Mouse (Mus musculus): Measurements from ENCODE around the gene Mtfmt. TPM values are rescaled to one million over a fixed set of nuclear protein-coding genes. Genes with fewer than 3 reads are reported as not detected.
A peak's percentile ranks its signal among the peaks of the same experiment; 100 is the strongest.

Mtfmt gene
- polyA plus RNA-seq (2014; fragmentation: Nextera tagmentation; extraction: Ambion mirVana), result 20.2 and 20.3 TPM in 2 replicates

DNA sequence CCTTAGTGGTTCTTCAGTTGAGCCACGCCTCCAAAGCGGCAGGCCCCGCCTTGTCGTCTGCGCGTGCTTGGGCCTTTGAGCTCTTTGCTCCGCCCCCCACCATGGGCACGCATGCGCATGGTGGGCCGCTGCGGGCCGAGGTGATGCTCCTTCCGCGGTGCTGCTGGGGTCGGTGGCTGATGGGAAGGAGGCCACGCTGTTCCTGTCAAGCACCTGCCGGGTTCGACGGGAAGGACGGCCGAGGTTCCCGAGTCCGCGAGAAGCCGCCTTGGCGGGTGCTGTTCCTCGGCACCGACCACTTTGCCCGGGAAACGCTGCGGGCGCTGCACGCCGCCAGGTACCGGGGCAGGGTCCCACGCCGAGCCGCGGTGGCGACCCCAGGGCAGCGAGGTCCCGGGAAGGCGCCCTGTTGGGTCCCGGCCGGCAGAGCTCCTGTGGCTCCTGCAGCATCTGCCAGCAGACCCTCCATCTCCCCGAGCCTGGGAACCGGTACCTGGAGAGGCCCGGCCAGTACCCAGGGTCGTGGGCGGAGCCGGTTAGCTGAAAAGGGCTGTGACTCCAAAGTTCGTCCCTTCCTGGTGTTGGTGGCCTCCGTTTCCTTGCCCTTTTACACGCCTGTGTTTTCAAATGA is at the start of gene Mtfmt:
Mtfmt (plus strand) TSS at position 112 of the 631 bp plus-strand sequence.
- no peak within 1 kb of the TSS for H3K27ac ChIP-seq (ENCODE audit: low read depth, low read length)
- H3K36me3 ChIP-seq (ENCODE audit: control insufficient read depth, insufficient read depth, low read length), result peaks cover 2% of the 10 kb centered on the region; the same call in 1 of the 2 replicates
- H3K4me2 ChIP-seq, result peak within 1 kb of the TSS; percentile 71
- WGBS, result under 1% methylated on average over 54 of the region's 54 CpGs
- peak; percentile 92 for DNase-seq (ENCODE audit: low spot score)
- no peaks in the 10 kb centered on the region for H3K4me1 ChIP-seq (replicated peaks; ENCODE audit: control insufficient read depth, insufficient read depth, low read length)
- peak; percentile 89 for ATAC-seq (replicated peaks; ENCODE audit: low FRiP score)
- peak within 1 kb of the TSS; percentile 95 for H3K4me3 ChIP-seq (ENCODE audit: low read depth, low read length)
- no peaks in the 10 kb centered on the region for H3K9me3 ChIP-seq (ENCODE audit: control insufficient read depth, low read length)
- H3K9ac ChIP-seq (ENCODE audit: low read depth, low read length), result peak within 1 kb of the TSS; percentile 81
- no peaks in the 10 kb centered on the region for H3K27me3 ChIP-seq (replicated peaks; ENCODE audit: control insufficient read depth, insufficient read depth, low read length)

DNA sequence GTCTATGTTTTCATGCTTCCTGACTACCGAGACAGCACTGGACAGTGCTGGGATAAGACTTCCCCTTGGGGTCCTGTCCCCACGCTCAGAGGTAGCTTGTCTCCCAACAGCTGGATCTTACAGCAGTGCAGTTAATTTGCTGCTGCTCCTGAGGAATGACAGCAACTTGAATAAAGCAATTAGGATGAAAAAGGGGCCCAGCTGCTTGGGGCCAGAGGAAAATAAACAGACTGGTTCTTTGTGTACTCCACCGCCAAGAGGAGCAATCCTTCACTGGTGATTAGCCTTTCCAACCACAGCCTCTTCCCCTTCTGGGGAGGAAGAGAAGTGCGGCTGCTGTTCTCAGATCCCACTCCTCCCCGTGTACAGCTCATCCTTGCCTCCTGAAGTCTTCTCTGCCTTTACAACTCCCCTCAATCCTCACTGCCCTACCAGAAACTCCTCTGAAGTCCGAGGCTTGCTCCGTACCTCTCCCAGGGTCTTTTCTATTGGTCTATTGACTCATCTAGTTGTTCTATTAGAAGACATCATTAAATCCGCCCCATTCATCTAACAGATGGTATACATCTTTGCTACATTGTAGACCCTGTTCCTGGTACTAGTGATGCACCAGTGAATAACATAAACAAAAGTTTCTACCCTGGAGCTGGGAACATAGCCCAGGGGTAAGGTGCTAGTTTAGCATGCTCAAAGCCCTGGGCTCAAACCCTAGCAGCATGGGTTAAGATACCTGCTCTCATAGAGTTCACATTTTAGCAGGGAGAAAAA is 49.0 kb upstream of the Mtfmt start:
- ATAC-seq (replicated peaks; ENCODE audit: low FRiP score) (no peak), DNase-seq (ENCODE audit: low spot score) (peak; percentile 38)
- Histone ChIP-seq H3K9ac (ENCODE audit: low read depth, low read length) (no peak overlapping the region), H3K4me1 (replicated peaks; ENCODE audit: control insufficient read depth, insufficient read depth, low read length) (no peaks in the 10 kb centered on the region), H3K9me3 (ENCODE audit: control insufficient read depth, low read length) (no peaks in the 10 kb centered on the region), H3K4me2 (no peak overlapping the region), H3K36me3 (ENCODE audit: control insufficient read depth, insufficient read depth, low read length) (no peaks in the 10 kb centered on the region), H3K27me3 (replicated peaks; ENCODE audit: control insufficient read depth, insufficient read depth, low read length) (peaks cover 31% of the 10 kb centered on the region), H3K4me3 (ENCODE audit: low read depth, low read length) (no peak overlapping the region), H3K27ac (ENCODE audit: low read depth, low read length) (no peak overlapping the region)
- 33% methylated on average over 8 of the region's 8 CpGs for WGBS

DNA sequence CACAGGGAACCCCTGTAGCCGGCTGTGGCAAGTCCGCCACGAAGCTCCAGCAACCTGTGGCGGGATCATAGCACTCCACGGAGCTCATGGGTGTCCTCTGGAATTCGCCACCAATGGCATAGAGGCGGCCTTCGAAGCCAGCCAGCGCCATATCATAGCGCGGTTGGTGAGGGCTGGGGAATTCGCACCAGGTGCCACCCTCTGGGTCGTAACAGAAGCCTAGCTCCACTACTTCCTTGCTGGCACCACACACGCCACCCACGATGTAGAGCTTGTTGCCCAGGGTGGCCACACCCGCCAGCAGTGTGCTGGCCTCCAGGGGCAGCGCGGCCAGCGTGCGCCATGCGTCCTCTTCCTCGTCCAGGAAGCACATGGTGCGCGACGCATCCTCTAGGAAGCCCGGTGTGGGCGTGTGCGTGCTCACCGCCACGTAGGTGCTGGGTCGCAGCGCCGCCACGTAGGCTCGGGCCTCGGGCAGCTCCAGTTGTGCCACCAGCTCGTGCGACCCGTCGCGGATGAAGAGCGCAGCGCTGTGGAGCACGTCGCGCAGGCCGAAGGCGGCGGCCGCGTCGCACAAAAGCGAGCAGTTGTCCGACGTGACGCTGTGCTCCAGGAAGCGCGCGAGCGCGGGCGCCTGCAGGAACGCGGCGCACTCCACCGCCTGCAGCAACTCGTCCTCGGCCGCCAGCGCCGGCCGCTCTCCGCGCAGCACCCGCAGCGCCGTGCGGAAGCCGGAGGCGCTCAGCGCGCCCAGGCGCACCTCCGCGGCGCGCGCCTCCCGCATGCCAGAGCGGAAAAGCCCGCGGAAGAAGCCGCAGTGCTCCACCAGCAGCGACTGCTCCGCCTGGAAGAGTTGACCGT is 44.6 kb upstream of the Mtfmt start:
- WGBS, result 14% methylated on average over 96 of the region's 96 CpGs
- peak overlapping the region; percentile 57 for H3K4me2 ChIP-seq
- no peak for ATAC-seq (replicated peaks; ENCODE audit: low FRiP score)
- H3K27me3 ChIP-seq (replicated peaks; ENCODE audit: control insufficient read depth, insufficient read depth, low read length), result peaks cover 50% of the 10 kb centered on the region
- no peak overlapping the region; the same call in 1 of the 2 replicates for H3K9ac ChIP-seq (ENCODE audit: low read depth, low read length)
- H3K27ac ChIP-seq (ENCODE audit: low read depth, low read length), result no peak overlapping the region
- H3K9me3 ChIP-seq (ENCODE audit: control insufficient read depth, low read length), result no peaks in the 10 kb centered on the region
- peak overlapping the region; percentile 44 for H3K4me3 ChIP-seq (ENCODE audit: low read depth, low read length)
- peak; percentile 40 for DNase-seq (ENCODE audit: low spot score)
- H3K36me3 ChIP-seq (ENCODE audit: control insufficient read depth, insufficient read depth, low read length), result no peaks in the 10 kb centered on the region
- no peaks in the 10 kb centered on the region for H3K4me1 ChIP-seq (replicated peaks; ENCODE audit: control insufficient read depth, insufficient read depth, low read length)

DNA sequence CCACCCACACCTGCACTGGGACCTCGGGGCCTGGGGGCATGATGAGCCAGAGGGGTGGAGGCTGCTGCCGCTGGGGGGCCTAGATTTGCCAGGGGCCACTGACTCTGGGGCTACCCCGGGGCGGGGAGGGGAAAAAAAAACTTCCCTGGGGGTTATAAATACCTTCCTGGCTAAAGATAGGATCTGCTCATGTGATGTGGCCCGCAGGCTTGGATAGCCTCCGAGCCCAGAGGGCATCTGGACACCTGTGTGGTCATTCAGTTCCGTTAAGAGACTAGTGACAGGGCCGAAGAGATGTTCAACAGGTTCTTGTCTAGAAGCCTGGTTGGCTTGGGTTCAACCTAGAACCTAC is 44.0 kb upstream of the Mtfmt start, which contains the start of gene Kbtbd13:
Kbtbd13 (minus strand) TSS at position 40 of the 352 bp plus-strand sequence.
- H3K27ac ChIP-seq (ENCODE audit: low read depth, low read length), result no peak within 1 kb of the TSS
- H3K4me1 ChIP-seq (replicated peaks; ENCODE audit: control insufficient read depth, insufficient read depth, low read length), result no peaks in the 10 kb centered on the region
- H3K27me3 ChIP-seq (replicated peaks; ENCODE audit: control insufficient read depth, insufficient read depth, low read length), result peaks cover 50% of the 10 kb centered on the region
- no peak for ATAC-seq (replicated peaks; ENCODE audit: low FRiP score)
- WGBS, result 45% methylated on average over 8 of the region's 8 CpGs
- H3K9ac ChIP-seq (ENCODE audit: low read depth, low read length), result no peak within 1 kb of the TSS; the same call in 1 of the 2 replicates
- H3K9me3 ChIP-seq (ENCODE audit: control insufficient read depth, low read length), result no peaks in the 10 kb centered on the region
- H3K4me2 ChIP-seq, result peak within 1 kb of the TSS; percentile 57
- H3K4me3 ChIP-seq (ENCODE audit: low read depth, low read length), result peak within 1 kb of the TSS; percentile 44
- no peaks in the 10 kb centered on the region for H3K36me3 ChIP-seq (ENCODE audit: control insufficient read depth, insufficient read depth, low read length)
- no peak for DNase-seq (ENCODE audit: low spot score)

DNA sequence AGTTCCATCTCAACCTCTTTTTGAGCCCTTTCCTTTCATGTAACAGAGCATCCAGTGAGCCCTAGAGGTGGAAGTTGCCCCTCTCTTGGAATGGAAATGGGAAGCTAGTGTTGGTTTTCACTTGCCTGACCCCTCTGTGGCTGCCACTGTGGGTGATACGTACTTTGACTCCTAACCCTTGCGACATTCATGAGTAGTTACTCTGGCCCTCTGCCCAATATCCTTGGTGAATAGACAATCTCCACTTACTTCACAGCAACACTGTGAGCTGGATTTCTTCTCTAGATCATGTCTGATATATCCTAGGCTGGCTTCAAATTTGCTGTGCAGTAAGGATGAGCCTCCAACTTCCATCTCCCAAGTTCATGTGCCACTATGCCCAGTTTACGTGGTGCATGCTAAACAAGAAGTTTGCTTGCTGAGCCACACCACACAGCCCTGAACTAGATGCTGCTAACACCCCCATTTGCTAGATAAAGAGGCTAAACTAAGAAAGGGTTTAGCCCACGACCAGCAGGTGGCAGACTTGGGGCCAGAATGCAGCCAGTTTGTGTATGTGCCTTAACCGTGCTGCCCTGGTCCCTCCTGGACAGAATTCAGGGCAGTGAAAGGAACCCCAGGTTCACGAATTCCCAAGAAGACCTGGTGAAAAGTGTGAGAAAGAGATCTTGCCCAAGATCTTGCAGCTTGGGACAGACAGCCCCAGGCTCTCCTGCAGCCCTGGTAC is 42.8 kb upstream of the Mtfmt start:
- no peak overlapping the region for H3K27ac ChIP-seq (ENCODE audit: low read depth, low read length)
- H3K4me1 ChIP-seq (replicated peaks; ENCODE audit: control insufficient read depth, insufficient read depth, low read length), result no peaks in the 10 kb centered on the region
- peaks cover 50% of the 10 kb centered on the region for H3K27me3 ChIP-seq (replicated peaks; ENCODE audit: control insufficient read depth, insufficient read depth, low read length)
- H3K9me3 ChIP-seq (ENCODE audit: control insufficient read depth, low read length), result no peaks in the 10 kb centered on the region
- no peak overlapping the region for H3K4me2 ChIP-seq
- no peak overlapping the region for H3K4me3 ChIP-seq (ENCODE audit: low read depth, low read length)
- DNase-seq (ENCODE audit: low spot score) (peak; percentile 58), ATAC-seq (replicated peaks; ENCODE audit: low FRiP score) (no peak)
- 28% methylated on average over 6 of the region's 6 CpGs for WGBS
- H3K36me3 ChIP-seq (ENCODE audit: control insufficient read depth, insufficient read depth, low read length), result no peaks in the 10 kb centered on the region
- H3K9ac ChIP-seq (ENCODE audit: low read depth, low read length), result no peak overlapping the region

DNA sequence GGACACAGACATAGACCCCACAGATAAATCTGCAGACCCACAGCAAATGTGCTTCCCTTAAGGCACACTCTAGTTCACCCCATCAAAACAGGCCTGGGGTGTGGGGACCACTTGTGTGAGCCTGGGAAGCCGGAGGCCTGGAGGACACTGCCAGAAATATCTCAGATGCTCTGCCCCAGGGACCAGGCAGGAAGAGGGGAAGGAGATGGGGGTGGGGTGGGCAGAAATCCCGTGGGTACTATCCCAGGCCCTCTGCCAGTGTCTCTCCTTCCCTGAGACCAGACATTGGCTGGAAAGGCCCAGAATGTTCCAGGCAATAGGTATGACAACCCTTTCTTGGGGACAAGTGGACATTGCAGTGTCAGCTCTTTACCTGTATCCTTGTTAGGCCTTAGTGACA is 42.0 kb upstream of the Mtfmt start:
- no peak overlapping the region for H3K4me2 ChIP-seq
- H3K4me3 ChIP-seq (ENCODE audit: low read depth, low read length), result no peak overlapping the region
- H3K36me3 ChIP-seq (ENCODE audit: control insufficient read depth, insufficient read depth, low read length), result no peaks in the 10 kb centered on the region
- no peak for ATAC-seq (replicated peaks; ENCODE audit: low FRiP score)
- H3K9ac ChIP-seq (ENCODE audit: low read depth, low read length), result no peak overlapping the region
- H3K27ac ChIP-seq (ENCODE audit: low read depth, low read length), result no peak overlapping the region
- no peaks in the 10 kb centered on the region for H3K9me3 ChIP-seq (ENCODE audit: control insufficient read depth, low read length)
- peaks cover 2% of the 10 kb centered on the region; the same call in 1 of the 2 replicates for H3K4me1 ChIP-seq (replicated peaks; ENCODE audit: control insufficient read depth, insufficient read depth, low read length)
- DNase-seq (ENCODE audit: low spot score), result no peak
- peaks cover 50% of the 10 kb centered on the region for H3K27me3 ChIP-seq (replicated peaks; ENCODE audit: control insufficient read depth, insufficient read depth, low read length)
- 50% methylated on average over 2 of the region's 2 CpGs for WGBS

DNA sequence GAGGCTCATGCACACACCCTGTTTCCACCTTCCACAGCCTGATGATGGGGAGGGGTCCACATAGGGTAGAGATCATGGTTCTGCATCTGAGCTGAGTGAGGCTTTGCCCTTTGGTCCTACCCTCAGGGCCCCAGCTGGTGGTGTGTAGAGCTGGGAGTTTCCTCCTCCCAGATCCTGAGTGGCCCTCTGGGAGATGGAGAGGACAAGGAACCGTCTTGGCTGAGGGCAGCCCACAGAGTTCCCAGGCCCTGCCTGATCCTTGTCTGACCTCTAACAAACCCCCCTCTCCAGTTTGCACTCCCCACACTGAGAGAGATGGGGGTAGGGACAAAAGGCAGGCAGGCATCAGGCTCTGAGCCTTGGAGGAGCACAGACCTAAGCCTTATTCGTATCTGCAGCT is 41.2 kb upstream of the Mtfmt start:
- WGBS, result 69% methylated on average over 2 of the region's 2 CpGs
- Histone ChIP-seq H3K9ac (ENCODE audit: low read depth, low read length) (no peak overlapping the region), H3K36me3 (ENCODE audit: control insufficient read depth, insufficient read depth, low read length) (no peaks in the 10 kb centered on the region), H3K4me2 (no peak overlapping the region), H3K27me3 (replicated peaks; ENCODE audit: control insufficient read depth, insufficient read depth, low read length) (peaks cover 43% of the 10 kb centered on the region), H3K27ac (ENCODE audit: low read depth, low read length) (no peak overlapping the region), H3K4me3 (ENCODE audit: low read depth, low read length) (no peak overlapping the region), H3K4me1 (replicated peaks; ENCODE audit: control insufficient read depth, insufficient read depth, low read length) (peaks cover 3% of the 10 kb centered on the region; the same call in 1 of the 2 replicates), H3K9me3 (ENCODE audit: control insufficient read depth, low read length) (no peaks in the 10 kb centered on the region)
- DNase-seq (ENCODE audit: low spot score) (no peak), ATAC-seq (replicated peaks; ENCODE audit: low FRiP score) (no peak)

DNA sequence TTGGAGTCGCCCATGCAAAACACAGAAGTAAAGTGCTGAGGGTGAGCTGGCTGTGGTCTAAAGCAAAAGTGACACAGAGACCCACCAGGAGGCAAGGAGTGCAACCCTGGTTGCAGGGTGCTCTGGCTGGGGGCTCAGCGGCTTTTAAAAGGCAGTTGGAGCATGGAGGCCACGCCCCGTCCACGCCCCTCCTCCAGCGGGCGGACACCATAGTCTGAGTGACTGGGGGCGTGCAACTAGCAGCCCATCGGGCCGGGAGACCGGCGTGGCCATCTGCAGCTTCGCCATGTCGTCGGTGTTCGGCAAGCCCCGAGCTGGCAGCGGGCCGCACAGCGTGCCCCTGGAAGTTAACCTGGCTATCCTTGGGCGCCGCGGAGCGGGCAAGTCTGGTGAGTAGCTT is 37.3 kb upstream of the Mtfmt start, which contains the start of gene Rasl12:
Rasl12 (plus strand) TSS at position 228 of the 400 bp plus-strand sequence.
- under 1% methylated on average over 24 of the region's 24 CpGs for WGBS
- Histone ChIP-seq H3K9me3 (ENCODE audit: control insufficient read depth, low read length) (no peaks in the 10 kb centered on the region), H3K4me1 (replicated peaks; ENCODE audit: control insufficient read depth, insufficient read depth, low read length) (peaks cover 3% of the 10 kb centered on the region; the same call in 1 of the 2 replicates), H3K4me2 (peak within 1 kb of the TSS; percentile 77), H3K9ac (ENCODE audit: low read depth, low read length) (peak within 1 kb of the TSS; percentile 32; the same call in 1 of the 2 replicates), H3K36me3 (ENCODE audit: control insufficient read depth, insufficient read depth, low read length) (no peaks in the 10 kb centered on the region), H3K27ac (ENCODE audit: low read depth, low read length) (no peak within 1 kb of the TSS), H3K27me3 (replicated peaks; ENCODE audit: control insufficient read depth, insufficient read depth, low read length) (peaks cover 5% of the 10 kb centered on the region; the same call in 1 of the 2 replicates), H3K4me3 (ENCODE audit: low read depth, low read length) (peak within 1 kb of the TSS; percentile 47)
- peak; percentile 77 for DNase-seq (ENCODE audit: low spot score)
- peak; percentile 72; the same call in 1 of the 2 replicates for ATAC-seq (replicated peaks; ENCODE audit: low FRiP score)

Measured in liver, embryonic 11.5 days (tissue).